Mouse (Mus musculus) B cell, adult 2 months (primary cell): ENCODE measurements at regions not wholly inside any gene's neighbourhood (a gene's known extent, or its start where the extent isn't known, plus 50 kb on each side); places are given as distances from the start of the nearest gene placed in this dataset.
A peak's percentile ranks its signal among the peaks of the same experiment; 100 is the strongest.

ENCODE experiments used
- DNase-seq, 2 experiments: peaks; one replicate each; pipeline ENCODE4 v3.0.0; 2022

- DNase-seq = no peak
These were observed 53.9 kb upstream of the Olfr266 start for GRCm38 (mm10) chr3:106879994-106880393.

- DNase-seq = peak; percentile 42 to 47
These were observed 77.1 kb upstream of the Olfr266 start for GRCm38 (mm10) chr3:106903198-106903597.

- DNase-seq = no peak
These were observed 80.6 kb upstream of the Olfr266 start for GRCm38 (mm10) chr3:106906668-106907067.

- no peak for DNase-seq
These were observed 99.9 kb upstream of the Kcna3 start for GRCm38 (mm10) chr3:106936067-106936466.

GRCm38 (mm10) chr3:106940095-106940494 lies 95.9 kb upstream of the Kcna3 start:
- peak; percentile 27 to 32 for DNase-seq

GRCm38 (mm10) chr3:106955555-106956446 lies 80.2 kb upstream of the Kcna3 start:
- no peak for DNase-seq

DNA sequence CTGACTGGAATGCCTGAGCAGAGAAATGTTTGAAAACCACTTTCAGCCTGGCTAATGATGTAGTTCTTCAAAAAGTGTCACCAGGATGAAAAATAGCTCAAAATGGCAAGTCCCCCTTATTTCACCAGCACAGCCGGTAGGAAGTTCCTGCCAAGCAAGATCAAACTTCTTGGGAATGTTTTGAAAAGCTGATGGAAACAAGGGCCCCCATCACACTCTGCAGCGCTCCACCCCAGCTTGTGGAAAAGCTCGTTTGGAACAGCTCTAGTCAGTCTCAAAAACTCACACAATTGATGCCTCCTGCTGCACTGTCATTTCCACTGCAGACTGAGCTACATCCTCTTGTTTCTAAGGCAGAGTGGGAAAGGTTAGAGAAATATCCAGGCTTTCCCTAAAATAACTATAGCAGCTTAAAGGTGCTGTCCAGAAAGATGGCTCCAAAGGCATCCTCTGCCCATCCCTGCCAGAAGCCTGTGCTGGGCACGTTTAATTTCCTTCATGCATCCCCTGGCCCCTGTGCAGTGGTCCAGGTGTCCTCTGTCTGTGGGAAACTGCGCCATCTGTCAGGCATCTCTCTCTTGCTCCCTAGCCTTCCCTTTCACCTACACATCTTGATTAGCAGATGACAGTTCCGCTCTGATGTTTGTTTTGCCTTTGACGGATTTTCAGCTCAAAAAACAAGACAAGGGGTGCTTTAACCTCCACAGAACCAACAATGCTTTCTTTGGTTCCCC lies 78.6 kb upstream of the Kcna3 start:
- no peak for DNase-seq

GRCm38 (mm10) chr3:106958194-106958593 lies 77.8 kb upstream of the Kcna3 start:
- no peak for DNase-seq

GRCm38 (mm10) chr3:106960596-106960995 lies 75.4 kb upstream of the Kcna3 start:
- DNase-seq = no peak

GRCm38 (mm10) chr3:106962466-106962865 lies 73.5 kb upstream of the Kcna3 start:
- peak; percentile 44 to 47 for DNase-seq

GRCm38 (mm10) chr3:106966198-106966597 lies 69.8 kb upstream of the Kcna3 start:
- DNase-seq = no peak

- no peak for DNase-seq
These were observed 68.5 kb upstream of the Kcna3 start for GRCm38 (mm10) chr3:106967479-106967878.

DNA sequence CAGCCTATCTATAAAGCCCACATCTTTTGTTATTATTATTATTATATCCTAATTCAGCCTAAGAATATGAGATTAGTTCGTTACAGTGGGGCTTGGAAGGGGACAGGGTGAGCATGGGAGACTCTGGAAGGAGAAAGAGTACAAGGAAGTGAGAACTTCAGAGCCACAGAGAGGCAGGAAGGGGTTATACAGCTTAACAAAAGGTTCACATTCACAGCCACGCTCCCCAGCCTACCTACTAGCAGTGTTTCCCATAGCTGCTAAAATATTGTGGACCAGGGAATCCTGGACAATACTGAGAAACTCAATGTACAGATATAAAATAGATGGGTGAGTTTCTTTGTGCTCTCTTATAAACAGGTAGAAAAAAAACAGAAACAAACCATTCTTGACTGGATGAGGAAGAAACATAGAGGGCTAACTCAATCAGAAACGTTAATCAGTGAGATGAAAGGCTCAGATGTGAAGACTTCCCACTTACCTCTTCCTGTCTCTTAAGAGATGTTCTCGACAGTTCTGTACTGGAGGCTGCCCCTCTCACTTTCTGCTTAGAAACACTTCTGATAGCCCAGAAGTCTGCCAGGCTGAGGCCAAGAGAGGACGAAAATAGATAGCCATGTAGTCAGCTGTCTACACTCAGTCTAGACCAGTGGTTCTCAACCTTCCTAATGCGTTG lies 61.7 kb upstream of the Kcna3 start:
- no peak for DNase-seq

GRCm38 (mm10) chr3:106978728-106979127 lies 57.2 kb upstream of the Kcna3 start:
- DNase-seq = no peak

GRCm38 (mm10) chr3:106980914-106981313 lies 55.1 kb upstream of the Kcna3 start:
- no peak for DNase-seq

DNA sequence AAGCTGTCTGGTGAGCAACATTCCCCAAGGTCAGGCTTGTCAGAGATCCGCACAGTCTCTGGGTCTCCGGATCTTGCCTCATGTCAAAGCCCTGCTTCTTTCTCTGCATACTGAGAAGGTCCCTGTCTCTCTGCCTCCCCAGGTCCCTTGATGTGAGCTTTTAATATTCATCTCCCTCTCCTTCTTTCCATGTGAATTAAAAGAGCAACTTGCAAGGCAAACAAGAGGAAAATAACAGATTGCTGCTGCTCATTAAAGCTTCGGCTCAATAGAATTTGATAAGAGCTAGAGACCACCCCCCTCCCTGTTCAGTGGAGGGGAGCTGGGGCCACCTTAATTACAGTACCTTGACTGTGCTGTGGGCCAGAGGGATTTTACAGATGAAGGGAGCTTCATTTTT lies 54.6 kb upstream of the Kcna3 start:
- no peak for DNase-seq

DNA sequence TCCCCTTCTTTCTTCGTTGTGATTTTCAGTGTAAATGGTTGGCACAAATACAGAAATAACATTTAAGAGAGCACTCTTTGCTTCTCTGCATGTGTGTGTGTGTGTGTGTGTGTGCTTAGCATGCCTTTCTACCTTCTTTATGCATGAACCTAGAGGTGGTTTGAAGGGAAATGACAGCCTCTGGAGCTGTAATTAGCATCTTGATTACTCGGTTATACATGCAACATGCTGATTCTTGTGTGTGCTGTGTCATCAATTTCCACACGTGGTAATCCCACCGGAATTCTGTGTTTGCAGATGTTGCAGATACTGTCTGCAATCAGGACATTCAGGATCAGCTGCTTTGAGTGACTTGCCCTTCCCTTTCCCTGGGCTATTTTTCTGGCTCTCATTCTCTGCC lies 51.7 kb upstream of the Kcna3 start:
- DNase-seq = no peak
